Mouse (Mus musculus): ENCODE data around the gene Plekho1.

- no peak for TF ChIP-seq POLR2A (IDR thresholded peaks at IDR 0.05; ENCODE audit: control insufficient read depth, extremely low read depth, insufficient read depth, low read length, poor library complexity)
- TF ChIP-seq CTCF (IDR thresholded peaks at IDR 0.05; ENCODE audit: borderline replicate concordance, control insufficient read depth, extremely low read depth, insufficient read depth, low read length, poor library complexity), result no peak
Measured at GRCm38 (mm10) chr3:96039857-96040662, 44.3 kb upstream of the Plekho1 start.

Data from thymus, adult 2 months (tissue).